8 mouse cellular contexts compared by ENCODE assay signal in the genomic region with DNA sequence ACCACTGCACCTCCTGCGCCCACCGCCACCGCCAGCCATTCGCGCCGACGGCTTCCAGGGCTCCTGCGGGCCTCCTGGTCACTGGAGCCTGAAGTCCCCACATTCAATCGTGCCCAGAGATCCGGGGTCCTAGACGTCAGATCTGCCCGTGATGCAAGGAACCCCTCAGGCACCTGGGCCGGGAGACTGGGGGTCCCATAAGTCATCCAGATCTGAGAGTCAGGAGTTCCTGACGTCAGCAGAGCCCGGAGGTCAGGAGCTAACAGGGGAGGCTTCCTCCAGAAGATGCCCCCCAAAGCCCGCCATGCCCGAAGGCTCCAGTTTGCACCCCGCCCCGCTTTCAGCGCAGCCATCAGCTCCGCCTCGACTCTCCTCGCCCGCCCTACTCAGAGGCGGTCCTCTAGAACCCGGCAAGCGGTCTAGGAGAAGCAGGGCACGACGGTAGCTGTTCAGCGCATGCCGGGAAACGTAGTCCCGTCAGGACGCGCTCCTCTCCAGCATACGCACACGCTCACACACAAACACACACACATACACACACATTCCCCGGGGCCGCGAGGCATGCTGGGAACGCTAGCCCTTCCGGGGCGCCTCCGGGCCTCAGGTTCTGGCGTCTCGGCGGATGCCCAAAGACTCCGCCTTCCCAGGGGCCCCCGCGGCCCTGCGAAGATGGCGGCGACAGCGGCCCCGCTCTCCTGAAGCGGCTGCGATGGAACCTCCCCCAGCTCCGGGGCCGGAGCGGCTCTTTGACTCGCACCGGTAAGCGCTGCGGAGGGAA. TPM values are rescaled to one million over a fixed set of nuclear protein-coding genes. Genes with fewer than 3 reads are reported as not detected.
DNase-seq lines count a peak whose midpoint lies in the region; ATAC-seq lines count a peak whose summit lies in the region.

TSS of gene Aup1 (plus strand) at position 448 of the 778 bp plus-strand sequence.

- ATAC-seq in inflammation-experienced regulatory T-cells, adult 6 months: peak; percentile 91
- ATAC-seq in megakaryocyte-erythroid progenitor cell, adult 5-6 weeks (replicated peaks; ENCODE audit: low FRiP score, low TSS enrichment, poor library complexity, severe bottlenecking): peak; percentile 88

- intact Hi-C loops in gastrocnemius, postnatal 14 days (cut with DNase I; ENCODE audit: low total_unique reads): no loop called here
- intact Hi-C loops in left cerebral cortex, postnatal 10 days (cut with DNase I): loop anchor here (2.0 kb wide), 1 partner anchor 57 kb away; no protein-coding TSS in a partner anchor

- peak; percentile 98 to 99 for DNase-seq in adrenal gland, adult (ENCODE audit: inconsistent age in 2 of 2, low spot score in 1 of 2)
- DNase-seq in embryo, embryonic 10.5 days (ENCODE audit: low spot score): peak; percentile 99
- peak; percentile 95 for DNase-seq in gastrocnemius, postnatal 14 days
- peak; percentile 97 for DNase-seq in left cerebral cortex, postnatal 10 days (ENCODE audit: extremely low spot score in 1 of 2, low spot score in 2 of 2)
- peak; percentile 97 for DNase-seq in right cerebral cortex, postnatal 25 days
- peak; percentile 95 to 96 for DNase-seq in urinary bladder, postnatal 4 days (ENCODE audit: low spot score in 2 of 2)

RNA-seq across cellular contexts. Expression of gene Aup1, which starts in this region (rescaled TPM):
- total RNA-seq in gastrocnemius, postnatal 14 days (2021): 10 to 100 TPM; 60.2 to 65.8 TPM
- 100 to 1,000 TPM; 423 to 474 (median 448) TPM for polyA plus RNA-seq in inflammation-experienced regulatory T-cells, adult 6 months (2017; shearing (Covaris generic))
- 10 to 100 TPM; 97.9 to 99.8 TPM for total RNA-seq in left cerebral cortex, postnatal 10 days (2021)
- total RNA-seq in megakaryocyte-erythroid progenitor cell, adult 5-6 weeks (2014; fragmentation: Nextera tagmentation): 246 and 368 TPM in 2 replicates
- total RNA-seq in megakaryocyte-erythroid progenitor cell, adult 5-6 weeks (2017): 115 and 128 TPM in 2 replicates

Comparison
In these comparisons a context has a peak if more than half of its experiments do, and no peak if none do; other contexts are left out.
1. Peak in every context shown above with its lines: DNase-seq and ATAC-seq.